Mouse (Mus musculus): ENCODE data around the gene Supt6.

Gene Supt6

DNA sequence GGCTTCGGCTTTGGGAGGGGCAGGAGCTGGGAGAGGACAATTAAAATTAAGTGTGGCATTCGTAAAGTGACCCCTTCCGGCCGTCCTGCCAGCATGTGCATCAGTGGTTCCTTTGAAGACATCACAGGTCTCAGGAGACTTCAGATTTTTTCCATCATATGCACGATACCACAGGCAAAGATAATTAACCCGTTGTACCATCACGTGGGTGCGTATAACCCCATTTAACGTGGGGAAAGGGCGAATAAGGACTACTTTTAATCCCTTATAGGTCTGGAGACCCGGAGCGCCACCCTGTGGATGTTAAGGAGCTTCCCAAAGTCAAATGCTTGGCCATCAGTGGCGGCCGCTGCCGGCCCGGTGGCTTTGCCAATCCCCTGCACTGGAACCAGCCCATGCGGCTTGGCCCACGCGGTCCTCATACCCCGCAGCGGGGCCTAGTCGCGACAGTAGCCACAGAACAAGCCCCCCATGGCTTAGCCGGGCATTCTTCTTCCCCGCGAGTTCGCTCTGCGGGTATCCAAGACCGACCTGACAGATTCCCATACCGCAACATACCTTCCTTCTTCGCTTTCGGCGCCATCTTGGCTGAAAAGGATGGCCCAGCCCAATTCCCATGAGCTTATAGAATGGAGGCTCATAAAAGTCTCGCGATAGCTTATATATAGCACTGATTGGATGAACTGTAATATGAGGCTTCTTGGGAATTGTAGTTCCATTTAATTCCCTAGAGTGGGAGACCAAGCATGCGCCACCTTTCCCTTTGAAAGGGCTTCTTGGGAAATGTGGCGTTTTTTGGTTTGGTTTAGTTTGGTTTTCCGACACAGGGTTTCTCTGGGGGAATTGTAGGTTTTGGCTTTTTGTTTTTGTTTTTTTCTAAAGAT lies 62.6 kb downstream of the Supt6 start, which contains the start of gene Rpl23a:
Gene Rpl23a, minus strand, starts transcription at position 624 of the 884 bp plus-strand sequence.
- peak; percentile 88 to 93 for DNase-seq (ENCODE audit: low spot score in 2 of 2)

DNA sequence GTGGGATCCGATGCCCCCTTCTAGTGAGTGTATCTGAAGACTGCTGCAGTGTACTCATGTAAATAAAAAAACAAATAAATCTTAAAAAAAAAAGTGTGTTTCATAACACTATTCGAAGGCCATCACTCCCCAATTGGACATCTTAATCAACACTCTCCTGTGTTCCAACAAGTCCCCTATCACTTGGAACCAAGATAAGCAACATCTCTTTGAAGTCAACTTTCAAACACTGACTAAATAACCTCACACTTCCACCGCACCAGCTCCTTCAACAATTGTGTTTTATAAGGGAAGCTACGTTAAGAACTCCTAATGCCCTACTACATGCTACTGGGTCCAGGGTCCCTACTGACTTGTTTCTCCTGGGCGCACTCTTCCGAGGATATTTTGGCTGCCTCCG lies 63.3 kb downstream of the Supt6 start:
- DNase-seq (ENCODE audit: low spot score in 2 of 2), result no peak

DNA sequence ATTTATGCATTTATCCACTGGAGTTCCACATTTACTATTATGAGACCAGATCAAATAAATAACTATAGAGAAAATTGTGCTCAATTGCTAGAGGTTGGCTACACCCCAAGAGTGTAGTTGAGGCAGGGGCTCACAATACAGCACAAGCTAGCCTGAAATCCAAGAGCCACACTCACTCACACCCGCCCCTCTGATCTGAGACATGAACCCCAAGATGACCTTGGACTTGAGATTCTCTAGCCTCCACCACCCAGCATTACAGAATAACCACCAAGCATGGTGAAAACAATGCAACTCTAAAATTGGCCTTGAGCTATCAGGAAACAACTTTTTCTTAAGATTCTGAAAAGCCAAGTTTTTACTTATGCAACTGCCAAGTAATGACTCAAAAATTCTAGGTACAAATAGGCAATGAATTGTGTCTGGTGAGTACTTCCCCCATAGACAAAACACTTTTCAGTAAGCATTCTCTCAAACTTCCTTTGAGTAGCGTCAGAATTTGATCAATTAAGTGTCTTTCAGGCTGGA lies 63.9 kb downstream of the Supt6 start:
- no peak for DNase-seq (ENCODE audit: low spot score in 2 of 2)

- DNase-seq (ENCODE audit: low spot score in 2 of 2), result no peak
Measured at GRCm38 (mm10) chr11:78180081-78180761, 65.6 kb downstream of the Supt6 start.

DNA sequence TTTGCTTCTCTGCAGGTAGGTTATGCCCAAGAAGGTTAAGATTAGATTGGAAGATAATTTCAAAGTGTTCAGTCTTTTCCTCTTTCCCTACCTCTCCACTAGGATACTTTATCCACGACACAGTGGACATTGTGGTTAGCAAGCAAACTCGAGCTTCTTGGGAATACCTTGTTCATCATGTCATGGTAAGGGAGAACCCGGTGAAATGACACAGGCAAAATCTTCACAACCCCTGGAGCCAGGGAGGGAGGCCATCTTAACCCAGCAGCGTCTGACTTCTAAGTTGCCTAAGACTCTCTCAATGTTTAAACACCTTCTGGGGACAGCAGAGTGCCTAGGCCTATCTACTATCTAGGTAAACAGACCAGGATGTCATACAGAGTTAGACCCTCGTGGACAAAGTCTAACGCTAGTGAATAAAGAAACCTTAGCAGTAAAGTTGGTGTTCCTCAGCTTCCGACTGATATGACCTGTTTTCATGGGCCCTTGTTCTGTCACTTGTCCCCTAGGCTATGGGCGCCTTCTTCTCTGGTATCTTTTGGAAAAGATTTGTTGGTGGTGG lies 66.3 kb downstream of the Supt6 start:
- DNase-seq (ENCODE audit: low spot score in 2 of 2), result no peak

- DNase-seq (ENCODE audit: low spot score in 2 of 2), result peak in 1 of 2 experiments; percentile 58
Measured at GRCm38 (mm10) chr11:78178859-78179437, 66.8 kb downstream of the Supt6 start.

- peak; percentile 95 to 96 for DNase-seq (ENCODE audit: low spot score in 2 of 2)
Measured at GRCm38 (mm10) chr11:78177903-78178858, 67.6 kb downstream of the Supt6 start.

GRCm38 (mm10) chr11:78177437-78177836 lies 68.3 kb downstream of the Supt6 start:
- DNase-seq (ENCODE audit: low spot score in 2 of 2), result no peak

- no peak for DNase-seq (ENCODE audit: low spot score in 2 of 2)
Measured at GRCm38 (mm10) chr11:78176905-78177331, 68.9 kb downstream of the Supt6 start.

DNA sequence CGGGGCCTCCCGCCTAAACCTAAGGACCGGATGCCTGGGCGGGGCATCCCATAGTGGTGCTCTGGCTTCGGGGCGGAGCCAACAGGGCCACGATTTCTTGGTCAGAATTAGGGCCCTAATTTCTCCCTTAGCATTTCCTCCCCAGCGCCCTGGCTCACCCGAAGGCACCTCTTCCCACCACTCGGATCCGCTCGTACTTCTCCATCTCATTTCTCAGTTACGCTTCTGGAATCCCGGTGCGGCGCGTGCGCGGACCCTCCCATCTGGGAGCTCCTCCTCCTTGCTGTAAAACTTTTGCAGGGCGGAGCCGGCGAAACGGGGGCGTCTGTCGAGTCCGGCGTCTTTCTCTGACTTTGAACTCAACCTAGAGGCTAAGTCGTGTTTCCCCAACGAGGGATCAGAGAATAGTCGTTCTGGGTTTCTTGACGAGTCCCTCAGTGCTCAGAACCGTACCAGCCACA lies 69.4 kb downstream of the Supt6 start, which contains the start of the genes Nek8 and Tlcd1:
Gene Nek8, minus strand, starts transcription at position 274 of the 461 bp plus-strand sequence.
Gene Tlcd1, plus strand, starts transcription at position 310 of the 461 bp plus-strand sequence.
- peak; percentile 80 to 89 for DNase-seq (ENCODE audit: low spot score in 2 of 2)

DNA sequence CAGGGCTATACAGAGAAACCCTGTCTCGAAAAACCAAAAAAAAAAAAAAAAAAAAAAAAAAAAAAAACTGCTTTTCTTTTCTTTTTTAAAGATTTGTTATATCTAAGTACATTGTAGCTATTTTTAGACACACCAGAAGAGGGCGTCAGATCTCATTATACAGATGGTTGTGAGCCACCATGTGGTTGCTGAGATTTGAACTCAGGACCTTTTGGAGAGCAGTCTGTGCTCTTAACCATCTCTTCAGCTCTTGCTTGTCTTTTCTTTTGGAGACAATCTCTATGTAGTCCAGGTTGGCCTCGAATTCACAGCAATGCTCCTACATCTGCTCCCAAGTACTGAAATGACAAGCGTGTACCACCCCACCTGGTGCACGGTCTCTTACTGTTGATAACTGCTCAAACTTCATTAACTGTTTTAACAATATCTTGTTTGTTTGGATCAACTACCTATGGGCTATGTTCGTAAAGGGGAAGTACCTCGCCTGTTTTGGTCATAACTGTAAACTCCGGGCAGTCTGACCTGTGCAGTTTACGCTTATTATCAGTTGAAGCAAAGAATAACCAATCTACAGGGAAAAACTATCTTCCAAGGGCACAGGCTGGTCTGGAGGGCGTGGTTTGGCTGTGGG lies 69.9 kb downstream of the Supt6 start:
- DNase-seq (ENCODE audit: low spot score in 2 of 2), result no peak

- DNase-seq (ENCODE audit: low spot score in 2 of 2), result no peak
Measured at GRCm38 (mm10) chr11:78174506-78174905, 71.3 kb downstream of the Supt6 start.

DNA sequence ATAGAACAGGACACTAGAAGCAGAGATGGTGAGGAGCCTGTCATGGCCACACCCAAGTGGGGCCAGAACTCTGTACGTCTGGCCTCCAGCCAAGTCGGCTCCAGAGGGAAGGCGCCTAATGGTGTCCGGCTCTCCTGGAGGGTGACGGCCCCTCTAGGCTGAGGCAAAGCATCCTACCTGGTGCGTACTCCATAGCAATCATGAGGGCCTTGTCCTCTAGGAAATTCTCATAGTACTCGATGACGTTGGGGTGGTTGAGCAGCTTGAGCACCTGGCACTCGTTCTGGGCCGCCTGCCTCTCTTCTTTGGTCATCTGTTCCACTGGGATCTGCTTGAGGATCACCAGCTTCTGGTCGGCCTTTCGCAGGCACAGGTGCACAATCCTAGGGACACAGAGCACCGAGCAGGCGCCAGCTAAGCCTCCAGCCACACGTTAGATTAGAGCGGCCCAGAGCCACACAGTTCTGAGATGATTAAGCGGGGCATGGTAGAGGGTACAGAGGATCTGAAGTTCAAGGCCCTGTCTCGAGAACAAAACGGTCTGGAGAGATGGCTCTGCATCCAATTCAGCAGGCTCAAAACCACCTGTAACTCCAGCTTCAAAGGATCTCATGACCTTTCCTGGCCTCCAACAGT lies 72.9 kb downstream of the Supt6 start:
- no peak for DNase-seq (ENCODE audit: low spot score in 2 of 2)

DNA sequence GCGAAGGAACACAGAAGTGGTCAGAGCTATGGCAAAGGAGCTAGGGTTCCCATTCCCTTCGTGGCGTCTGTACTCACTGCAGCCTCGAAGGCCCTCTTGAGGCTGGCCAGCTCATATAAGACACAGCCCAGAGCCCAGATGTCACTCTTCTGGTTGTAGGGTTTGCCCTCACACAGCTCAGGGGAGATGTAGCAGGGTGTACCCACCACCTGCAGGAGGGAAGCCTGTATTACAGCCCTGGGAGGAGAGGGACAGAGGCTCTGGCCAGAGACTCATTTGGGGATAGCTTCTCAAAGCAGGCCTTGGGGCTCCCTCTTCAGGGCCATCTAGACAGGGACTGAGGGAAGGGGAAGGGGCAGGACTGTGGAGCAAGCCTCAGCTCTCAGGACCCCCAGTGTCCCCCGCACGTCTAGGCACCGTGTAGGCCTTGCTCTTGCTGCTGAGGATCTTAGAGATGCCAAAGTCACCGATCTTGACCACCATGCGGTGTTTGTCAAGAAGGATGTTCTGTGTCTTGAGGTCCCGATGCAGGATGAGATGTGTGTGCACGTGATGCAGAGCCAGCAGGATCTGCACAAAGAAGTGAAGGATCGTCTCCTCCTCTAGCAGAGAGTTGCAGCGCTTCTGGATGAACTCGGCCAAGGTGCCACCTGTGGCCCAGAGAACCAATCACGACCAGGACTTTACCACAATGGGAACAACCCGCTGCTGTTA lies 73.6 kb downstream of the Supt6 start:
- DNase-seq (ENCODE audit: low spot score in 2 of 2), result no peak

DNA sequence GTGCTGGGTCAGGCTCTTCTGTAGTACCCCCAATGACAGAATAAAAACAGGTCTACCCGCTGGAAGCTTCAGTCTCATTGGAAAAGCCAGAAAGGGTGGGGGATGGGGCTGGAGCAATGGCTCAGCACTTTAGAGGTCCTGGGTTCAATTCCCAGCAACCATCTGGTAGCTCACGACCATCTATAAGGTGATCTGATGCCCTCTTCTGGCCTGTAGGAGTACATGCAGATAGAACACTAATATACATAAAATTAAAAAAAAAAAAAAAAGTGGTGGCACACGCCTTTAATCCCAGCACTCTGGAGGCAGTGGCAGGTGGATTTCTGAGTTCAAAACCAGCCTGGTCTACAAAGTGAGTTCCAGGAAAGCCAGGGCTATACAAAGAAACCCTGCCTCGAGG lies 74.5 kb downstream of the Supt6 start:
- no peak for DNase-seq (ENCODE audit: low spot score in 2 of 2)

GRCm38 (mm10) chr11:78170306-78170705 lies 75.5 kb downstream of the Supt6 start:
- DNase-seq (ENCODE audit: low spot score in 2 of 2), result no peak

DNA sequence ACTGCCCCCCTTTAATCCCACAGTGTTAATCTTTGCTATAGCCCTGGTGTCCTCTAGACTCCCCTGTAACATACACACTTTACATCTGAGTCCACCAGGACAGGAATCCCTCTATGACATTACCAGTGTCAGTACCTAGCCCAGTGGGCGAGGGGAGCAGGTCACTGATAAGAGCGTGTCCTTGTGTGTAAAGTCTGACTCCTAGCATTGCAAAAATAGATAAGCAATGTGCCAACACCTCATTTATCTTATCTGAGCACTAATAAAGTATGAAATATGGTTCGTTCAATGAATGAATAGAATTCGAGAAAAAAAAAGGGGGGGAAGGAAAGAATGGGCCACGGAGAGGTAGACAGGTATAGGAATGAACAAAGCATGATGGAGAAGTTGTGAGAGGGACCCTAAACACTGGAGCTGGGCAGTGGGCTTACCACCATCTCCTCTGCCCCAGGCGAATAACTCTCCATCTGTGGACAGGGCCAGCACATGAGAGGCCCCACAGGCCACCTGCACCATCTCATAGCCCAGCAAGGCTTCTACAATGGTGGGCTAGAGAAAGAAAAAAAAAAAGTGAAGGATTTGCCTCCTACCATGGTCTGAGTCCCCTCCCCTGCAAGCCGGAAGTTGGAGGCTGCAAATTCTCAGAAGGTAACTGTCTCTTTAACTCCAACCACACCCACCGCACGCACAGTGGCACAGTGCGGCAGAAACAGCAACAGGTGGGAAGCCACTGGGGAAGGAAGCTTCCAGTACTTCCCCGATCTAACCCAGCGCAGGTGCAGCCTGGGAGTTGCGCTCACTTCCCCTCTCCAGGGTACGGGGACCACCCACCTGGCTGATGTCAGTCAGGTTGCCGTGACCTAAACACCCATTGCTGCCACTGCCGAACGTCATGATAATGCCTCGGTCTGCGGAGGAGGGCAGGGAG lies 77.0 kb downstream of the Supt6 start:
- DNase-seq (ENCODE audit: low spot score in 2 of 2), result no peak
